Mouse (Mus musculus) stomach, postnatal 0 days (tissue): ENCODE data around the gene Pdia6. TPM values are rescaled to one million over a fixed set of nuclear protein-coding genes. Genes with fewer than 3 reads are reported as not detected.

Source experiments
- ATAC-seq: fragments of 200-750 bp; cut with Nextera tagmentation; 2 replicates; pipeline ENCODE4 v1.8.0; 2017; ENCODE audit not compliant: low FRiP score, low TSS enrichment
- DNase-seq: peaks from one replicate; pipeline ENCODE4 v3.0.0-alpha.2; 2016; ENCODE audit warnings: low spot score
- H3K27ac ChIP-seq: fragments of 300-500 bp; sonication (generic); replicated peaks from 2 replicates; pipeline ENCODE4 v1.5.1; 2014; ENCODE audit warnings: mild to moderate bottlenecking, control low read depth
- H3K27me3 ChIP-seq: fragments of 300-500 bp; sonication (generic); 2 replicates; pipeline ENCODE4 v1.6.1; 2014; ENCODE audit warnings: low read length; ENCODE audit not compliant: control insufficient read depth, insufficient read depth
- H3K36me3 ChIP-seq: fragments of 300-500 bp; sonication (generic); 2 replicates; pipeline ENCODE4 v1.6.1; 2014; ENCODE audit warnings: low read length, mixed read lengths; ENCODE audit not compliant: control insufficient read depth, insufficient read depth
- H3K4me1 ChIP-seq: fragments of 300-500 bp; sonication (generic); replicated peaks from 2 replicates; pipeline ENCODE4 v1.6.1; 2014; ENCODE audit warnings: antibody characterized with exemption; ENCODE audit not compliant: control insufficient read depth, insufficient read depth
- H3K4me2 ChIP-seq: fragments of 300-500 bp; sonication (generic); replicated peaks from 2 replicates; pipeline ENCODE4 v1.6.1; 2014; ENCODE audit warnings: low read depth, mild to moderate bottlenecking, control low read depth, moderate library complexity
- H3K4me3 ChIP-seq: fragments of 300-500 bp; sonication (generic); 2 replicates; pipeline ENCODE4 v1.5.1; 2014; ENCODE audit warnings: low read depth, low read length, control low read depth
- H3K9ac ChIP-seq: fragments of 300-500 bp; sonication (generic); 2 replicates; pipeline ENCODE4 v1.6.1; 2014; ENCODE audit warnings: mild to moderate bottlenecking, low read length, control low read depth, mixed read lengths
- H3K9me3 ChIP-seq: fragments of 300-500 bp; sonication (generic); 2 replicates; pipeline ENCODE4 v1.6.1; 2016; ENCODE audit warnings: low read length; ENCODE audit not compliant: control insufficient read depth
- CTCF ChIP-seq: IDR thresholded peaks from 2 replicates; pipeline ENCODE4 v1.5.1; 2016; ENCODE audit warnings: antibody characterized with exemption, low read depth, mild to moderate bottlenecking, moderate library complexity
- EP300 ChIP-seq: optimal IDR thresholded peaks from 2 replicates; pipeline ENCODE3; 2016; ENCODE audit warnings: antibody characterized with exemption
- WGBS: fragments of 180-500 bp; shearing (Covaris S2); extraction: QIAGEN DNeasy Blood & Tissue Kit; methylation state at CpG from one replicate; pipeline ENCODE4 v1.1.7; 2014; 5-methylcytosine and 5-hydroxymethylcytosine counted together
- polyA plus RNA-seq: library from polyadenylated mRNA; unstranded; fragments of >200 nt; fragmentation: Nextera tagmentation; extraction: Ambion mirVana; gene quantifications from 2 replicates; pipeline ENCODE4 v1.2.1, GENCODE M21; 2015

Gene Pdia6
- polyA plus RNA-seq, 1 experiment from 2014 or later = 375 TPM

GRCm38 (mm10) chr12:17329259-17329658, 62.9 kb downstream of the Pdia6 start, which contains the start of gene Atp6v1c2:
Gene Atp6v1c2, minus strand, starts transcription at chr12:17329359.
- Histone ChIP-seq H3K27me3 (no peaks in the 10 kb centered on the region; the same call in 1 of the 2 replicates), H3K36me3 (no peaks in the 10 kb centered on the region), H3K27ac (0 out of 2 replicates have a peak within 1 kb of the TSS, but pooled peaks have one; percentile 13), H3K9me3 (no peaks in the 10 kb centered on the region), H3K4me1 (no peaks in the 10 kb centered on the region), H3K9ac (no peak within 1 kb of the TSS), H3K4me3 (no peak within 1 kb of the TSS), H3K4me2 (no peak within 1 kb of the TSS)
- TF ChIP-seq CTCF (no peak), EP300 (no peak)
- DNase-seq (no peak), ATAC-seq (no peak)
- 52% methylated on average over 3 of the region's 3 CpGs for WGBS

- ATAC-seq = no peak
- WGBS = 11% methylated on average over 1 of the region's 1 CpGs
These were observed 67.1 kb downstream of the Pdia6 start for GRCm38 (mm10) chr12:17333459-17333858.

More at GRCm38 (mm10) chr12:17333459-17333858, 67.1 kb downstream of the Pdia6 start:
- H3K27ac ChIP-seq = no peak overlapping the region
- no peaks in the 10 kb centered on the region for H3K27me3 ChIP-seq
- H3K4me3 ChIP-seq = no peak overlapping the region
- no peak overlapping the region for H3K9ac ChIP-seq
- H3K4me2 ChIP-seq = no peak overlapping the region
- DNase-seq = no peak
- no peak for TF ChIP-seq CTCF
- no peak for TF ChIP-seq EP300
- no peaks in the 10 kb centered on the region for H3K4me1 ChIP-seq
- no peaks in the 10 kb centered on the region for H3K36me3 ChIP-seq
- no peaks in the 10 kb centered on the region for H3K9me3 ChIP-seq

Other genes with a start within 250 kb of the Pdia6 start
- 0.59 and 0.70 TPM in 2 replicates for gene Kcnf1, start 89.7 kb upstream of the Pdia6 start, polyA plus RNA-seq
- 14.6 and 16.3 TPM in 2 replicates for gene Atp6v1c2, start 62.8 kb downstream of the Pdia6 start, polyA plus RNA-seq
- gene Nol10, start 81.9 kb downstream of the Pdia6 start, polyA plus RNA-seq = 7.3 and 8.2 TPM in 2 replicates